Mouse (Mus musculus) kidney, embryonic 16.5 days (tissue): ENCODE measurements around the gene Mctp1. TPM values are rescaled to one million over a fixed set of nuclear protein-coding genes. Genes with fewer than 3 reads are reported as not detected.

Source experiments
- ATAC-seq: fragments of 200-750 bp; cut with Nextera tagmentation; 2 replicates; pipeline ENCODE4 v1.8.0; 2017; ENCODE audit warnings: moderate TSS enrichment; ENCODE audit not compliant: low FRiP score, low TSS enrichment
- H3K27ac ChIP-seq: fragments of 300-500 bp; sonication (generic); 2 replicates; pipeline ENCODE4 v1.5.1; 2014; ENCODE audit warnings: low read length
- H3K27me3 ChIP-seq: fragments of 300-500 bp; sonication (generic); 2 replicates; pipeline ENCODE4 v1.6.1; 2014; ENCODE audit warnings: low read length, control low read depth, mixed read lengths; ENCODE audit not compliant: insufficient read depth
- H3K36me3 ChIP-seq: fragments of 300-500 bp; sonication (generic); 2 replicates; pipeline ENCODE4 v1.6.1; 2014; ENCODE audit warnings: low read length, control low read depth, mixed read lengths; ENCODE audit not compliant: insufficient read depth
- H3K4me1 ChIP-seq: fragments of 300-500 bp; sonication (generic); 2 replicates; pipeline ENCODE4 v1.6.1; 2014; ENCODE audit warnings: low read length, control low read depth, mixed read lengths; ENCODE audit not compliant: insufficient read depth
- H3K4me2 ChIP-seq: fragments of 300-500 bp; sonication (generic); replicated peaks from 2 replicates; pipeline ENCODE4 v1.6.1; 2014; ENCODE audit warnings: low read depth, low read length
- H3K4me3 ChIP-seq: fragments of 300-500 bp; sonication (generic); 2 replicates; pipeline ENCODE4 v1.5.1; 2014; ENCODE audit warnings: mild to moderate bottlenecking, low read length
- H3K9ac ChIP-seq: fragments of 300-500 bp; sonication (generic); replicated peaks from 2 replicates; pipeline ENCODE4 v1.6.1; 2014; ENCODE audit warnings: low read length
- H3K9me3 ChIP-seq: fragments of 300-500 bp; sonication (generic); 2 replicates; pipeline ENCODE4 v1.6.1; 2016; ENCODE audit warnings: low read length, control low read depth
- WGBS: fragments of 180-500 bp; shearing (Covaris S2); extraction: QIAGEN DNeasy Blood & Tissue Kit; methylation state at CpG from one replicate; pipeline ENCODE4 v1.1.7; 2014; 5-methylcytosine and 5-hydroxymethylcytosine counted together
- polyA plus RNA-seq: library from polyadenylated mRNA; unstranded; fragments of >200 nt; fragmentation: Nextera tagmentation; extraction: Ambion mirVana; gene quantifications from 2 replicates; pipeline ENCODE4 v1.2.1, GENCODE M21; 2015

The Mctp1 gene
- polyA plus RNA-seq, 1 experiment from 2014 or later, result 0.27 TPM

DNA sequence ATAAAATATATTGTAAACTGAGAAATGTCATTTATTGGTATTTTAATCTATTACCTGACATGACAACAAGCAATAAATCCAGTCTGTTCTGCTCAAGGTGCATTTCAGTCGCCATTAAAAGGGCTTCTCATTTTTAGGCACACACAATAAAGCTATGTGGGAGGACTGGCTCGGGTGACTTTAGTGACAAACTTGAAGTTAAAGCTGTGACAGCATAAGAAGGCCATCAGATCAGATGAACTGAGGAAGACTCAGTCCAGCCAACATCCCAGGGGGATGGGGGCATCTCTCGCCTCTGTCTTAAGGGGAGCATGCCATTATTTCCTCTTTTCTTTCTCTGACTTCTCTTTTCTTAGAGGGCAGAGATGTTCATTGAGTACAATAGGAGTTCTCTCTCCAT, 453.7 kb downstream of the Mctp1 start:
- WGBS, result 31% methylated on average over 3 of the region's 3 CpGs
- Histone ChIP-seq H3K4me3 (no peak overlapping the region), H3K27me3 (no peaks in the 10 kb centered on the region), H3K9me3 (no peaks in the 10 kb centered on the region), H3K27ac (peak overlapping the region; percentile 60; the same call in 1 of the 2 replicates), H3K4me2 (no peak overlapping the region), H3K9ac (no peak overlapping the region), H3K36me3 (no peaks in the 10 kb centered on the region), H3K4me1 (peaks cover 3% of the 10 kb centered on the region; the same call in 1 of the 2 replicates)
- peak; percentile 81 for ATAC-seq

- WGBS, result 77% methylated on average over 5 of the region's 5 CpGs
- ATAC-seq, result no peak
These were observed 456.4 kb downstream of the Mctp1 start for GRCm38 (mm10) chr13:76840712-76841111.

DNA sequence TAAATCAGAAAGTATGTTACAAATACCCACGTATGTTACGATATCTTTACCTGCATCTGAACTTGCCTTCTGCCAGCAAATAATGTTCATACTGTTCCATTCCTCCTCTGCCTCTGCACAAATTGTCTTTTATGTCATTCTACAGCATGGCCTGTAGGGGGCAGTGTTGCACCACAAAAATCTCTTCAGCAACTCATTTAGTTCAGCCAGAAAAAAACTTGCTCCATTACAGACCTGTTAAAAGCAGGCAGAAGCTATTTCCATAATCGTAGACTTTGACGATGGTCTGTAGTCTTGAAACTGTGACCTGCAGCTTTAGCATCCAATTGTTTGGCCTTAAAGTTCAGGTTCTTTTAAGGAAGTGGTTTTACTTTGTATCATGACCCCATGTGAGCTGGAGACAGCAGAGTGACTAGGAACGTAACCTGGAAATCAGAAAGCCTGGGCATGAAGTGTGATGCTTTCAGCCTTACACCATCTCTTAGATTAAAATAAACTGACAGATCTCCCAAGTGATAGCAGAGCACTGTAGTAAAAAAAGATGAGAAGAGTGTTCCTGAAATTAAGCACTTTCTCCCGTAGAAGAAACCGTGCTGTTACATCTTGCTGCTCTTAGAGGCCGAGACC, 460.4 kb downstream of the Mctp1 start:
- no peaks in the 10 kb centered on the region for H3K9me3 ChIP-seq
- no peak overlapping the region for H3K27ac ChIP-seq
- H3K36me3 ChIP-seq, result no peaks in the 10 kb centered on the region
- H3K4me2 ChIP-seq, result no peak overlapping the region
- H3K9ac ChIP-seq, result no peak overlapping the region
- no peak for ATAC-seq
- H3K4me1 ChIP-seq, result peaks cover under 1% of the 10 kb centered on the region
- no peak overlapping the region for H3K4me3 ChIP-seq
- WGBS, result 49% methylated on average over 8 of the region's 8 CpGs
- no peaks in the 10 kb centered on the region for H3K27me3 ChIP-seq

More at GRCm38 (mm10) chr13:76840712-76841111, 456.4 kb downstream of the Mctp1 start:
- no peaks in the 10 kb centered on the region for H3K36me3 ChIP-seq
- no peaks in the 10 kb centered on the region for H3K9me3 ChIP-seq
- peaks cover 3% of the 10 kb centered on the region for H3K4me1 ChIP-seq
- H3K27ac ChIP-seq, result no peak overlapping the region
- H3K4me3 ChIP-seq, result no peak overlapping the region
- H3K27me3 ChIP-seq, result no peaks in the 10 kb centered on the region
- H3K4me2 ChIP-seq, result no peak overlapping the region
- no peak overlapping the region for H3K9ac ChIP-seq

GRCm38 (mm10) chr13:76850412-76851054, 466.2 kb downstream of the Mctp1 start:
- Histone ChIP-seq H3K4me2 (no peak overlapping the region), H3K36me3 (no peaks in the 10 kb centered on the region), H3K4me1 (no peaks in the 10 kb centered on the region), H3K4me3 (no peak overlapping the region), H3K27me3 (no peaks in the 10 kb centered on the region), H3K9me3 (no peaks in the 10 kb centered on the region), H3K9ac (no peak overlapping the region), H3K27ac (no peak overlapping the region)
- 41% methylated on average over 7 of the region's 7 CpGs for WGBS
- ATAC-seq, result no peak

- H3K4me3 ChIP-seq, result no peak overlapping the region
- no peaks in the 10 kb centered on the region for H3K27me3 ChIP-seq
- 62% methylated on average over 1 of the region's 1 CpGs for WGBS
- no peak overlapping the region for H3K27ac ChIP-seq
- H3K36me3 ChIP-seq, result no peaks in the 10 kb centered on the region
- H3K9ac ChIP-seq, result no peak overlapping the region
- H3K4me2 ChIP-seq, result no peak overlapping the region
- no peaks in the 10 kb centered on the region for H3K9me3 ChIP-seq
- no peaks in the 10 kb centered on the region for H3K4me1 ChIP-seq
- no peak for ATAC-seq
These were observed 470.0 kb downstream of the Mctp1 start for GRCm38 (mm10) chr13:76854306-76854705.

DNA sequence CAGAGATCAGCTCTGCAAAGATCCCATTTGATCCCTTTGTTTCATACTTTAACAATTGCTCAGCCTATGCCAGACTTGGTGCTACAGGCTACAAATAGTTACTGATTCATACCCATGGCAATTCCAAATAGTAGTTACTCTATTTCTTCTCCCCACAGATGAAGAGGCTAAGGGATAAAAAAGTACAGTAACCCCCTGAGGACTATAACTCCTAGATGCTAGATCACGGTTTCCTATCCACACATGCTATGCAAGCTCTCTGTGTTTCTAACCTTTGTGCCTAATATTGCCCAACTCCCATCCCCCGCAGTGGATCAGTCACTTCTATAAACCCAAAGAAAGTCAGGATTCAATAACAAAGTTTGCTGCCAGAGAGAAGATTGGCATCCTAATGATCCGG, 470.7 kb downstream of the Mctp1 start:
- no peaks in the 10 kb centered on the region for H3K4me1 ChIP-seq
- H3K4me2 ChIP-seq, result no peak overlapping the region
- no peak overlapping the region for H3K9ac ChIP-seq
- H3K9me3 ChIP-seq, result no peaks in the 10 kb centered on the region
- H3K27me3 ChIP-seq, result no peaks in the 10 kb centered on the region
- WGBS, result 74% methylated on average over 3 of the region's 3 CpGs
- no peaks in the 10 kb centered on the region for H3K36me3 ChIP-seq
- ATAC-seq, result no peak
- no peak overlapping the region for H3K4me3 ChIP-seq
- H3K27ac ChIP-seq, result no peak overlapping the region

GRCm38 (mm10) chr13:76857024-76857423, 472.7 kb downstream of the Mctp1 start:
- no peak overlapping the region for H3K9ac ChIP-seq
- H3K4me2 ChIP-seq, result no peak overlapping the region
- no peak for ATAC-seq
- H3K27ac ChIP-seq, result no peak overlapping the region
- H3K9me3 ChIP-seq, result no peaks in the 10 kb centered on the region
- no peaks in the 10 kb centered on the region for H3K4me1 ChIP-seq
- H3K27me3 ChIP-seq, result no peaks in the 10 kb centered on the region
- 74% methylated on average over 5 of the region's 5 CpGs for WGBS
- H3K36me3 ChIP-seq, result no peaks in the 10 kb centered on the region
- no peak overlapping the region for H3K4me3 ChIP-seq

GRCm38 (mm10) chr13:76858078-76858482, 473.7 kb downstream of the Mctp1 start:
- Histone ChIP-seq H3K9ac (no peak overlapping the region), H3K9me3 (no peaks in the 10 kb centered on the region), H3K4me3 (no peak overlapping the region), H3K27ac (no peak overlapping the region), H3K4me2 (no peak overlapping the region), H3K4me1 (no peaks in the 10 kb centered on the region), H3K36me3 (no peaks in the 10 kb centered on the region), H3K27me3 (no peaks in the 10 kb centered on the region)
- 39% methylated on average over 2 of the region's 2 CpGs for WGBS
- ATAC-seq, result no peak

DNA sequence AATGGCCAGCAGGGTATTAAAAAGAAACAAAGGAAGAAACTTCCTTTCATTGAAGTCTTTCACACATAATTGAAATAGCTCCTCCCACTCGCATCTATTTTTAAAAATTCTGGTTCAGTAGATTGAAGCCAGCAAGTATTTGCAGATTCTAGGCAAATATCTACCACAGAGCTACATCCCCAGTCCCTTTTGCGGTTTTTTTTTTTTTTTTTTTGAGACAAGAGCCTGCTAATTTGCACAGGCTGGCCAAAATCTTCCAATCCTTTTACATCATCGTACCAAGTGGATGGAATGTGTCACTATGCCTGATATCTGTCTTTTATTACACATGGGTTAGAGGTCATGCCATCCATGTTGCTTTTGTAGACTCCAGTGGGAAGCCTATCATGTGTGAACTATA, 486.0 kb downstream of the Mctp1 start:
- Histone ChIP-seq H3K27ac (no peak overlapping the region), H3K9ac (no peak overlapping the region), H3K4me3 (no peak overlapping the region), H3K4me2 (no peak overlapping the region), H3K36me3 (no peaks in the 10 kb centered on the region), H3K27me3 (no peaks in the 10 kb centered on the region), H3K4me1 (no peaks in the 10 kb centered on the region), H3K9me3 (no peaks in the 10 kb centered on the region)
- 82% methylated on average over 3 of the region's 3 CpGs for WGBS
- no peak for ATAC-seq
